Mouse (Mus musculus) gastrocnemius, postnatal 14 days (tissue): ENCODE data around the gene Rnh1. TPM values are rescaled to one million over a fixed set of nuclear protein-coding genes. Genes with fewer than 3 reads are reported as not detected.

Experiments
- DNase-seq: peaks from one replicate; pipeline ENCODE4 v3.0.0; 2021; ENCODE audit warnings: mixed read lengths
- intact Hi-C: fragments of 180-260 bp; cut with DNase I; formaldehyde crosslinking; loops from one replicate; pipeline ENCODE4 v1.15.1; 2025; ENCODE audit warnings: low total_unique reads
- total RNA-seq, 2 experiments: library from RNA; stranded (reverse); gene quantifications; 2 replicates each; pipeline ENCODE4 v1.2.3; 2021

The Rnh1 gene
- total RNA-seq, 2 experiments from 2014 or later, result 48.4 to 50.3 TPM

DNA sequence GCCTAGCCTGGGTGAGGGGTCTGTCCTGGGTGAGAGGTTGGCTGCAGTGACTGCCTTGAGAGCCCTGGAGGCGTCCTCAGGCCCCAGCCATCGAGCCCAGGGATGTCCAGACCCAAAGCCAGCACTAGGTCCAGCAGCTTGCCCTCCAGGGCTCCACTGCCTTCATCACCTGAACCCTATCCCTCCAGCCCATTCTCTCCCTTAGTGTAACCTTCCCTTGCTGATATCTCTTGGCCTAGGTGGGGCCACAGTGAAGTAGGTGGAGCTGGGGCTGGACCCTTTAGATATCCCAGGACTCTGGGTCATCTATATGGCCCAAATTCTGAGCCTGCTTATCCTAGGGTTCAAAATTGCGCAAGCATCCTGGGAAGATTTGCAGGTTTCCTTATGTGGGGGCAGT lies 36.9 kb upstream of the Rnh1 start:
- no peak for DNase-seq
- intact Hi-C loops, result no loop called here

DNA sequence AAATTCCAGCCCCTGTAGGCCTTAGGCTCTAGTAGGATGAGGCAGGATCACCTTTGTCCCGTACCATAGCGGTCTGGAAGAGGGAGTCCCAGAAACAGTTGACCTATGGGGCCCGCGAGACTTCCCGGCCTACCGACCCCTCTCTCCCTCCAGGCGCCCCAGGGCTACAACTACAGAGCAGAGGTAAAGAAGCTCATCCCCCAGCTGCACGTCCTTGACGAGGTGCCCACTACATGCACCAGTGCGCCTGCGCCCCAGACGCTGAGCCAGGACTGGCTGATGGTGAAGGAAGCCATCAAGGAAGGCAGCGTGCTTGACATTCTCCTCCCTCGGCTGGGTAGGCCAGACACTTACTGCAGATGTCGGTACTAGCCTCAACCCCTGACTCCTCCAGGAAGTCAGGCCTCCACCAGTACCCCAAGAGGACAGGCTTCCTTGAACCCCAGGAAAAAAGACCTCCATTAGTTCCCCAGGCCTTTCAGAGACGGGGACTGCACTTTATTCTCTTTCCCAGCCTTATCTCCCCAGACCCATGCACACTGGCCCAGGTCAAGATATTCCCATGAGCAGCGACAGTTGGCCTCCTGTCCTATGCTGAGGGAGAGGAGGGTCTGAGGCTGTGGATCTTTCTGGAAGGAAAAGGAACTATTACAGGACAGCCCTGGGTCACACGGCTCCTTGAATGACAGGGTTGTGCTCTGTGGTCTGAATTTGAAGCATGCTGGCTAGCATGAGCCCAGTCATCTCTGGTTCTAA lies 33.7 kb upstream of the Rnh1 start:
- intact Hi-C loops, result no loop called here
- no peak for DNase-seq

GRCm38 (mm10) chr7:141205504-141205903 lies 32.8 kb upstream of the Rnh1 start:
- intact Hi-C loops, result no loop called here
- DNase-seq, result no peak

- no peak for DNase-seq
- intact Hi-C loops, result no loop called here
Observed at GRCm38 (mm10) chr7:141204546-141204945, 31.9 kb upstream of the Rnh1 start.

DNA sequence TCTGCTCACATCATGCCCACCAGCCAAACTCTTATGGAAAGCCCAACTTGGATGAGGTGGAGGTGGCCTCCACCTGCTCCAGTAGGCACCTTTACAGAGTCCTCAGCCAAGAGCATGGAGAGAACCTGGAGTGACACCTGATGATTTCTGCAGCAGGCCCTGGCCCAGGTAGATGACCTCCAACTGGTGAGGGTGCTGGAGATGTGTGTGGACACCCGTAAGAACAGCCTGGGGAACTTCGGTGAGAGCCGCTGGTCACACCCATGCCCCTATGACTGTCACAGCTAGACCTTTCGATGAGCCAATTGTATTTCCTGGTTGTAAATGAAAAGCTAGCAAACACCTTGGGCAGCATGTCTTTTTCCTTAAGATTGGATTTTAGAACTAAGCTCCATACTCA lies 25.5 kb upstream of the Rnh1 start:
- intact Hi-C loops, result no loop called here

GRCm38 (mm10) chr7:141196619-141197282 lies 24.1 kb upstream of the Rnh1 start:
- DNase-seq, result no peak
- intact Hi-C loops, result no loop called here

More for the DNA sequence above, 25.5 kb upstream of the Rnh1 start:
- no peak for DNase-seq

DNA sequence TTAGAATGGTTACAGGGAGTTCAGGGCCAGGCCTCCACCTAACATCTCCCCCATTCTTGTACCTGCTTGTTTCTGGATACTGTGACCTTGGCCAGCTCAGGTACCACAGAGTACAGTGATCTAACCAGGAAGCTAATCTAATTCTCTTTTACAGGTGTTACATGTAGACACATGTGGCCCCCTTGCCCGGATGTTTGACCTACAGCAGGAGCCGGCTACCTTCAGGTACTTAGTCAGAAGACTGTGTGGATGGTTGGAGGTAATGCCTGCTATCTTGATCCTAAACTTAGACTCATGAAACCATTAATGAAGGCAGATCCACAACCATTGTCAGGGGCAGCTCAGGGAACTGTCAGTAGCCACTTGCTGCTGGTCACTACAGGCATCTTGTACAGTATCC lies 23.1 kb upstream of the Rnh1 start:
- intact Hi-C loops, result no loop called here
- no peak for DNase-seq

DNA sequence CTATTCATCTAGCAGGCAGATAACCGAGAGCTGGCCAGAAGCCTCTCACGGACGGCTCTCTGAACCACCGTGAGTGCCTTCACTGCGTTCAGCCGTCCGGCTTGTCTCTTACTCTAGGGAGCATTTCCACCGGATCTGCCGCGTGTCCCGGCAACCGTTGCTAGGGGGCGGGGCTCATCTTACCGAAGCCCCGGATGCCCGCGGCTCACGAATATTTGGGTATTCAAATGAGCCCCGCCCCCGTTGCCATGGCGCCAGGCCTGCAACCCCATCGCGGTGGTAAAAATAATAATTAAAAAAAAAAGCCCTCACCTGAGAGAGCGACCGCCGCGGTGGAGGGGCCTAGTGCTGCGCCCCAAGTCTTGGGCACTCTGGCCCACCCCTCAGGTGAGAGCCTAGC lies 22.2 kb upstream of the Rnh1 start:
- peak; percentile 85 for DNase-seq
- intact Hi-C loops, result no loop called here

DNA sequence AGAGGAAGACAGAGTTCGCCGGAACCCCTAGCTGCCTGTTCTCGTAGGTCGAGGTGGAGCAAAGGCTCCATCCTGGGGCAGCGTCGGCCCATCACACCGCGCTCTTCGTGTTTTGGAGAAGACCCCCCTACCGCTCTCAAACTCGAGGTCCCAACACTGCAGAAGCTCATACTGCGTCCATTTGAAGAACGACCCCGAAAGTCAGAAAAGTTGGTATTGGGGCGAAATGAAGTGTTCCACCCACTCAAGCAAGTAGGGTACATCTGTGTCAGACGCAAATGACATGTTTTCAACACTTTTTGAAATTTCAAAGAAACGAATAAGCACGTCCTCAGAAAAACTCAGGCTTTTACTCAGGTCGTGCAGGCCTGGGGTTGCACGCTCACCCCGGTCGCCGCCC lies 21.8 kb upstream of the Rnh1 start:
- no peak for DNase-seq
- intact Hi-C loops, result no loop called here

DNA sequence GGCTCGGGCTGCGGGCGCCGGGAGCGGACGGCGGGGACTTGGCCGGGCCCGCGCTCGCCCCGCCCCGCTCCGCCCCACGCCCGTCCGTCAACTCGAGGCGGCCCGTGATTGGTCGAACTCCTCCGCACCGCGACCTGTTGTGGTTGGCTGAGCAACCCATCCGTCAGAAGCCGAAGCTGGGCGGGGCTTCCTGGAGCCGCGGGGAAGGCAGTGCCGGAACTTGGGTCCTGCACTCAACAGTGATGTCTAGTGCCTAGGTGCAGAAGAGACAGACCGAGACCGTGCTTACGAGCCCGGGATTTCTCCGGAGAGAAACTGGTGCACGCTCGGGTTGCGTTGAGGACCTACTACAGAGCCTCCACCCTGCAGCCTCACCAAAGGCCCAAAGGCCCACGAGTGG lies 21.3 kb upstream of the Rnh1 start, which contains the start of the genes Hras and Lrrc56:
Gene Hras, minus strand, starts transcription at position 58 of the 400 bp plus-strand sequence.
Gene Lrrc56, plus strand, starts transcription at position 210 of the 400 bp plus-strand sequence.
- DNase-seq, result peak; percentile 98
- intact Hi-C loops, result no loop called here

DNA sequence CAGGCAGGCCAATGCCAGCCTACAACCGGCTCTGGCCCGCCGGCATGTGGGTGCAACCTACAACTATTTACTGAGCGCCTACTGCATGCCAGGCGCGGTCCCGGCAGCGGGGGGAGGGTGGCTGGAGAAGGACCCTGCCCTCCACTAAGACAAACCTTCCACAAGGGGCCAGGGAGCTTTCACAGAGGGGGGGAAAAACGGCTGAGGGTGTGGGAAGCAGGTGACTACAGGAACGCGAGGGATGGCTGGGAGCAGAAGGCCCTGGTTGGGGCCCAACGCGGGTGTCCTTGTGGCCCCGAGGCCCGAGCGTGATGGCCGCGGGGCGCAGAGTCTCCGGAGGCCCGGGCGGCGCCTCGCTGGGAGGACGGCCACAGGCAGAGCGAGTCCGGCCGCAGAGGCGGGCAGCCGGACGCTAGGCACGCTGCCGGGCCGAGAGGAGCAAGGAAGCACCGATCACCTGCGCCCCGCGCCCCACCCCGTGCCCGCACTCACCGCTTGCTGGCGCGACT lies 20.7 kb upstream of the Rnh1 start:
- peak; percentile 50 for DNase-seq
- intact Hi-C loops, result no loop called here

- no peak for DNase-seq
Observed at GRCm38 (mm10) chr7:141192776-141193347, 20.2 kb upstream of the Rnh1 start.

DNA sequence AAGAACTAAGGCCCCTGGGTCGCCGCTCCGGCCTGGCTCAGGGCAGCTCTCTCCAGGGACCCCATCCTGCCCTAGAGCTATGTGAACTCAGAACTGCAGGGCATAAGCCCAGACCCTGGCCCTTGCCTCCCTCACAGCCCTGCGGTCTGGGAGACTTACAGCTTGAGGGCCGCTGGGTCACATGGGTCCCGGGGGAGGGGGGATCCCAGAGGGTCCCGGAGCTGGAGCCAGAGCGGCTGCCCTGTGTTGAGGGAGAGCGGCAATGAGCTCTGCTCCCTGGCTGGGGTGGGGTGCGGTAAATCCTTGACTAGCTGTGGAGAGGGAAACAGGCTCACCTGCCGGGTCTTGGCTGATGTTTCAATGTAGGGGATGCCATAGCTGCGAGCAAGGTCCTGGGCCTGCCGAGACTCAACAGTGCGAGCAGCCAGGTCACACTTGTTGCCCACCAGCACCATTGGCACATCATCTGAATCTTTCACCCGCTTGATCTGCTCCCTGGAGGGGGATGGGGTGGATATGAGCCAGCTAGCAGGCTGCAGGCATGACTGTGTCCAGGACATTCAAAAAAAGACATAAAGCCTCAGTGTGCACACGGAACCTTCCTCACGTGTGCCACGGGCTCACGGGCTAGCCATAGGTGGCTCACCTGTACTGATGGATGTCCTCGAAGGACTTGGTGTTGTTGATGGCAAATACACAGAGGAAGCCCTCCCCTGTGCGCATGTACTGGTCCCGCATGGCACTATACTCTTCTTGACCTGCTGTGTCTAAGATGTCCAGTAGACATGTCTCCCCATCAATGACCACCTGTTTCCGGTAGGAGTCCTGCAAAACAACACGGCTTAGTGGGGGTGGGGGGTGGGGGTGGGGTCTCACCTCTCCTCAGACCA lies 19.4 kb upstream of the Rnh1 start:
- peak; percentile 19 for DNase-seq
- intact Hi-C loops, result no loop called here

More at GRCm38 (mm10) chr7:141192776-141193347, 20.2 kb upstream of the Rnh1 start:
- intact Hi-C loops, result no loop called here

GRCm38 (mm10) chr7:141191036-141191435 lies 18.4 kb upstream of the Rnh1 start:
- no peak for DNase-seq
- intact Hi-C loops, result no loop called here

DNA sequence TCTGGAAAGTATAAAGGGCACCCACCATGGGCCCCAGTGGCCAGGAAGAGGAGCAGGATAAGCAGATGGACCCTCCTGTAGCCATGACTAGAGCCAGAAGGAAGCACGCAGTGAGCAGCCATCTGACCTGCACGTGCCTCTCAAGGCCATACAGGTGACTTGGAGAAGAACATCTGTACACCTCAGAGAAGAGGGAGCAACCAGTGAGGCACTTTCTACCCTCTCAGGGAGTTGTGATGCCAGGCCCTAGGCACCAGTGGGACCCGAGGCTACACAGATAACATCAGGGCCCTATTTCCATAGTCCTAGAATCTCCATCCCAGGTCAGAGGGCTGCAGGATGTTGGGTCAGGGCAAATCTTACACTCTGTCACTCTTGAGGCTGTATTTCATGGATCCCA lies 17.6 kb upstream of the Rnh1 start:
- no peak for DNase-seq
- intact Hi-C loops, result no loop called here

GRCm38 (mm10) chr7:141188733-141189132 lies 16.1 kb upstream of the Rnh1 start:
- DNase-seq, result no peak
- intact Hi-C loops, result no loop called here

- intact Hi-C loops, result no loop called here
- no peak for DNase-seq
Observed at GRCm38 (mm10) chr7:141188194-141188593, 15.5 kb upstream of the Rnh1 start.

DNA sequence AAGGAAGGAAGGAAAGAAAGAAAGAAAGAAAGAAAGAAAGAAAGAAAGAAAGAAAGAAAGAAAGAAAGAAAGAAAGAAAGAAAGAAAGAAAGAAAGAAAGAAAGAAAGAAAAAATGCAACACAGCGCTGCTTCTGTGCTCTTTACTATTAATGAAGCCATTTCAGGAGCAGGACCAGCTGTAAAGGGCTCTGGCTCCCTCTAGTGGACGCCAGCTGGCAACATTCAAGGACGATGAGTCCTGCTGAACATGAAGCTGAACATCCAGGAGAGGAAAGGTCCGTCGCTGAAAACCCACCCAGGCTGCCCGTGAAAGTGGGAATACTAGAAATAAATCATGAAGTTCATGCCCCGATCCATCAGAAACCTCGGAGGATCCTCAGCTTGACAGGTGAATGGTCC lies 3.5 kb upstream of the Rnh1 start:
- intact Hi-C loops, result loop anchor here (2.0 kb wide), 1 partner anchor 83 kb away; no protein-coding TSS in a partner anchor
- DNase-seq, result peak; percentile 86

DNA sequence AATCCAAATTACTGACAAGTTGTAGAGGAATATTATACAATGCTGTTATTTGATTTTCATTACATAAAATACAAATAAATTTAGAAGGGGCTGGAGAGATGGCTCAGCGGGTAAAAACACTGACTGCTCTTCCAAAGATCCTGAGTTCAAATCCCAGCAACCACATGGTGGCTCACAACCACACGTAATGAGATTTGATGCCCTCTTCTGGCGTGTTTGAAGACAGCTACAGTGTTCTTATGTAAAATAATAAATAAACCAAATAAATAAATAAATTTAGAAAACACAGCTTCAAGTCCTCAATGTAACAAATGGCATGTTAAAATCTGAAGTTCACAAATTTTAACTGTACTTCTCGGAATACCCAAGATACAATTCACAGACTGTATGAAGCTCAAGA lies 2.4 kb upstream of the Rnh1 start:
- intact Hi-C loops, result no loop called here
- DNase-seq, result no peak
